Mouse (Mus musculus) ES-E14 (cell line): ENCODE results near the gene Nup107.
A peak's percentile ranks its signal among the peaks of the same experiment; 100 is the strongest.

Experiments used
- CHD2 ChIP-seq: IDR thresholded peaks from 2 replicates; pipeline ENCODE4 v1.6.1; 2014; ENCODE audit warnings: mild to moderate bottlenecking, low read depth, low read length, inconsistent platforms
- HCFC1 ChIP-seq: IDR thresholded peaks from 2 replicates; pipeline ENCODE4 v1.6.1; 2012; ENCODE audit warnings: low read length, inconsistent platforms, borderline replicate concordance; ENCODE audit not compliant: insufficient read depth
- MAFK ChIP-seq: IDR thresholded peaks from 2 replicates; pipeline ENCODE4 v1.6.1; 2014; ENCODE audit warnings: mild to moderate bottlenecking, low read depth, low read length, inconsistent platforms; ENCODE audit not compliant: insufficient read depth
- ZC3H11A ChIP-seq: IDR thresholded peaks from 2 replicates; pipeline ENCODE4 v1.6.1; 2012; ENCODE audit warnings: low read depth, mild to moderate bottlenecking, inconsistent platforms, low read length, borderline replicate concordance
- ZNF384 ChIP-seq: IDR thresholded peaks from 2 replicates; pipeline ENCODE4 v1.6.1; 2012; ENCODE audit warnings: low read depth, low read length, inconsistent platforms

- peak; percentile 54; the same call in 1 of the 2 replicates for TF ChIP-seq ZNF384
- TF ChIP-seq HCFC1: no peak
- TF ChIP-seq ZC3H11A: no peak
- TF ChIP-seq MAFK: no peak
- no peak for TF ChIP-seq CHD2
Measured at GRCm38 (mm10) chr10:117797684-117798083, 5.2 kb upstream of the Nup107 start.
